Mouse (Mus musculus) cerebral cortex, adult 2 months (tissue): ENCODE results near the gene Gm21679.

ENCODE experiments used
- WGBS: fragments of 180-500 bp; shearing (Covaris S2); methylation state at CpG from one replicate; pipeline ENCODE4 v1.1.7; 2018; 5-methylcytosine and 5-hydroxymethylcytosine counted together

Gm21679 gene

DNA sequence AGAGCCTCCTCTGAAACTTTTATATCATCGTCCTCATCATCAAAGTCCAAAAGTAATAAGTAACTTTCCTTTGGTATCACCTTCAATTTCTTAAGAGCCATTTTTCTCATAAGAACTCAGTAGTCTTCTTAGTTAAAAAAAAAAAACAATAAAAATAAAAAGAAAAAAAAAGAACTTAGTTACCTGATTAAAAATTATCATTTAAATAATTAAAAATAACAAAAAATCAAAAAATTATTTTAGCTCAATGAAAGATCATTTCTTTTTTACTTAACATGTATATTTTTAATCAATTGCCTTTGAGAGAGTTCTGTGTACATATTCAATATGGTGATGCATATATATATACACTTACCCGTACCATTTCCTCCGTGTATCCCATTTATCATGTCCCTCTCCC, at the start of gene Gm21679:
Gm21679 (minus strand) TSS at position 101 of the 400 bp plus-strand sequence.
- no CpG with 5 or more reads among the region's 3 CpGs for WGBS
